Mouse (Mus musculus) c-Kit-negative CD71-positive TER-119-positive erythroid progenitor cells, embryonic 14.5 days (primary cell): Measurements from ENCODE around the gene Eomes.

Experiments
- DNase-seq: peaks from one replicate; pipeline ENCODE4 v3.0.0-alpha.2; 2013; ENCODE audit warnings: low read depth, low spot score

Eomes gene

GRCm38 (mm10) chr9:118477961-118478360, at the start of gene Eomes:
Eomes (plus strand) TSS chr9:118478212.
- no peak for DNase-seq

DNA sequence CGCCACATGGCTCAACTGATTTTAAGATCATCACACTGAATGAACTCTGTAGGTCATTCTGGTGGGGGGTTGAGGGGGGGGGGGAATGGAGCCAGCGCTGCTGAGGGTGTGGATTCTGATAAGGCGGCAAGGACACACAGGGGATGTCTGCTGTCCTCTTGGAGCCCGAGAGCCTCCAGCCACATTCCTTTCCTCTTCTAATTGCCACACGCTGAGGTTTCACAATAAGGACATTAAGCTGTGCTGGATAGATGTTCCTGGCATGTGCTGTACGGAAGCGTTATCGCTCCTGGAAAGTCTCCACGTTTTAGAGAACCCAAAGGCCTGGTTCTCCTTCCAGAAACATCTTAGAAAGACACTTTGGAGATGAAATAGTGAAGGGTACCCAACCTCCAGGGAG, 33.2 kb upstream of the Eomes start:
- no peak for DNase-seq

DNA sequence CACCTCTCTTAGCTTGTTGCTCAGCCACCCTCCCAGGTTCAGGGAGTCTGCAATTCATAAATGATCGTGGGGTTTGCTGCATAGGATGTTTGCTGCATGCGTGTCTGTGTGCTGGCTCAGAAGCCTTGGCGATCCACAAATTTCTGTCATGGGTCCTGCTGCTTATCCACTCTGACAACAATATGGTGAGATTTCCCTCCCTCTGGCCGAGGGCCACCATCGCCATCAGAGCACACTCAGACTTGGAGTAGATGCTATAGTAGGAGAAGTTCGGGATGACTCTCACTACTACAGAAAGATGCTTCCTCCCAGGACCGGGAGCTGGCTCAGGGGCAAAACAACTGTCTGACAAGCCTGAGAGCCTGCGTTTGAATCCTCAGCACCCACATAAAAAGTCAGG, 28.7 kb upstream of the Eomes start:
- no peak for DNase-seq

- no peak for DNase-seq
Observed at GRCm38 (mm10) chr9:118453427-118453826, 24.6 kb upstream of the Eomes start.

- no peak for DNase-seq
Observed at GRCm38 (mm10) chr9:118455188-118455845, 22.7 kb upstream of the Eomes start.

- no peak for DNase-seq
Observed at GRCm38 (mm10) chr9:118456405-118456804, 21.6 kb upstream of the Eomes start.

GRCm38 (mm10) chr9:118458039-118458438, 20.0 kb upstream of the Eomes start:
- DNase-seq: no peak

DNA sequence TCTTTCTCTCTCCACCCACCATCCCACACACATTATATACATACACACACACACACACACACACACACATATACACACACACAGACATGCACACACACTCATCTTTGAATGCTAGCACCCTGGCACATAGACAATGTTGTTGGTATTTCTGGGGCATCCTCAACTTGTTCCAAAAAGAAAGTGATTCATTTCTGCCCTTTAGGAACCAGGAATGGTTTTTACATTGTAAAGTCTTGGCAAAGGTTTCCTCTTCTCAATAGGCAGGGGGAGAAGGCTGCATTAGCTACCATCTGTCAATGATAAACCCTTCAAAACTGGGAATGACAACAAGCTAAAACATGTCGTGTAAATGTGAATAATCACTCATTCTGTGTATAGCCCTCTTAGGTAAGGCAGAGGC, 14.0 kb upstream of the Eomes start:
- DNase-seq: no peak

DNA sequence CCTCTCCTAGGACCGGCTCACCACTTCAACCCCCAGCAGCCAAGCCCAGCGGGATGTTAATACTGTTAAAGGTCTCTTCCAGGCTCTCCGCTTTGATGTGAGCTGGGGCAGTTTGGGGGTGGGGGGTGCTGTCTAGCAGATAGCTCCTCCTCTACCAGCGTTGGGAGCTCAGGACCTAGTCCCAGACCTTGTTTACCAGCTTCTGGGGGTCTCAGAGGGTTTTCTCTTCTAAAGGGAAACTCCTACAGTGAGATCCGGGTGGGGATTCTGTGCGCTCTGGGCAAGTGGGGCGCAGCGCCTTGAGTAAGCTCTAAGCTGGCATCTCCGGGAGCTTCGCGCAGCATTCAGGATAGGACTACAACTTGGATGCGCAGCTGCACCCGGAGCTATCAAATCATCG, 9.7 kb upstream of the Eomes start:
- no peak for DNase-seq

DNA sequence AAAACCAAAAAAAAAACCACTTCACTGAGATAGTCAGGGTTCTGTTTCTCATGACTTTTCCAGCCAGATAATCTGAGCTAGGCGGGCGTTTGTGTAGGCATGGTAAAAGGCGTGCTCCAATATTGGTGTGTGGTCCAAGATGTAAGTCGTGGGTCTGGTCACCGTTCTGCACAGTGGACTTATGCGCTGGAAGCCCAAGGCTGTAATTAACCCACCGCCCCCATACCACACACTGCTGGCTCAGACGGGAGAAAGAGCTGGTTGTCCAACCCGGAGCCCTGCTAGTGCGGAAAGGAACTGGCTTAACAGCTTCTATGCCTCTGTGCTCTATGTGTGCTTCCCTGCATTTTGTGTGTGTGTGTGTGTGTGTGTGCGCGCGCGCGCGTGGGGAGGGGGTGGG, 8.7 kb upstream of the Eomes start:
- no peak for DNase-seq

DNA sequence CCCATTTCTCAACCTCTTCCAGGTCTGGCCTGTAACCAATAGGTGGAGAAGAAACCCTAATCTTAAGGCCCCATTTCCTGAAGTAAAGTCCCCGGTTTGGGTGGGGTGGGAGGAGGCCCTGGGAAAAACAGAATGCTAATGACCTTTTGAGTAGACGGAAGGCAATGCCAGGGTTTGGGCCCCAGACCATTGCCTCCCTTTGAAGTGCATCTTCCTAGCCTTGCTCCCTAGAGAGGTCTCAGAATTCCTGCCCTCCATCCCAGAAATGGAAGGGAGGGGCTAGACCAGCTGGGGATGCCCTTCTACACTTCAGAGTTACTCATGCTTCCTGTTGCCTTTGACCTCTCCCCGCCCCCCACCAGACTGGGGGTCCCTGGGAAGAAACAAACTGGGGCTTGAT, 6.7 kb upstream of the Eomes start:
- DNase-seq: no peak

GRCm38 (mm10) chr9:118476211-118476765, 1.7 kb upstream of the Eomes start:
- DNase-seq: no peak

GRCm38 (mm10) chr9:118476766-118477271, 1.2 kb upstream of the Eomes start:
- no peak for DNase-seq

DNA sequence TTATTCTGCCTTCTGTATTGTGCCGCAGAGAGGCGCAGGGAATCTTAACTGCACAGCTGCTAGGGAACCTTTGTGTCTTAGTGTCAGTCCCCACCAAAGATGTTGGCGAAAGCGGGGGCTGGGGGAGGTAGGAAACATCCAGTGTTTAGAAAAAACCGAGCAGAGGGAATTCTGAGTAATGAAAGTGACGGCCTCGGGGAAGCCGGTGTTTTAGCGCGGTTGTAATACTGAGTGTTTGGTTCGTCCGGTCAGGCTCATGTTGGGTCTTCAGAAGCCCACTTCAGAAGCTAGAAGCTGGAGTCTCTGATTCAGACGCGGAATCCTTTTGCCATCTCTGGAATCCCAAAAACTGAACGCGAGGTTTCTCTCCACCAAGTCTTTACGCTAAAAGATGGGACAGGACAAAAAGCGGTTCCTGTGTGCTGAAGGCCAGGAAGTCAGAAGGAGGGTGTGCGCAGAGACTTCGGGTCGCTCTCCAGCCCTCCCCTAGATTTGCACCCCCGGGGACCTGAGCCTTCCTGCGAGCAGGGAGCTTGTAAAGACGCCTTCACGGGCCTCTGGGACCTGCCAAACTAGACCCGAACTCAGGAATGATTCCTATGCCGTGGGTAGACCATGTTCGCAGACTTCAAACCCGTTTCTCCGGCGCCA, 606 bp upstream of the Eomes start:
- DNase-seq: no peak

DNA sequence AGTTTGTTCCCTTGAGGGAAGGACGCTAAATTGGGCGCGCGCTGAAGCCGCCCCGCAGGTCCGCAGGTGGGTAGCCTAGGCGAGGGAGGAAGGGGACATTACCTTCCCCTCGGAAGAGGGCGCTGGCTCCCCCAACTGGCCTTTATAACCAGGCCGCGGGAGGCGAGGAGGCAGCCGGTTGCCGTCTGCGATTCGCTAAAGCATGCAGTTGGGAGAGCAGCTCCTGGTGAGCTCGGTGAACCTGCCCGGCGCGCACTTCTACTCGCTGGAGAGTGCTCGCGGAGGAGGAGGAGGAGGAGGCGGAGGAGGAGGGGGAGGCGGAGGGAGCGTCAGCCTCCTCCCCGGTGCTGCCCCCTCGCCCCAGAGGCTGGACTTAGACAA, 436 bp downstream of the Eomes start:
- DNase-seq: no peak

- DNase-seq: no peak
Observed at GRCm38 (mm10) chr9:118478839-118479507, 961 bp downstream of the Eomes start.

GRCm38 (mm10) chr9:118479508-118480291, 1.7 kb downstream of the Eomes start:
- no peak for DNase-seq

- DNase-seq: no peak
Observed at GRCm38 (mm10) chr9:118480292-118480690, 2.3 kb downstream of the Eomes start.

DNA sequence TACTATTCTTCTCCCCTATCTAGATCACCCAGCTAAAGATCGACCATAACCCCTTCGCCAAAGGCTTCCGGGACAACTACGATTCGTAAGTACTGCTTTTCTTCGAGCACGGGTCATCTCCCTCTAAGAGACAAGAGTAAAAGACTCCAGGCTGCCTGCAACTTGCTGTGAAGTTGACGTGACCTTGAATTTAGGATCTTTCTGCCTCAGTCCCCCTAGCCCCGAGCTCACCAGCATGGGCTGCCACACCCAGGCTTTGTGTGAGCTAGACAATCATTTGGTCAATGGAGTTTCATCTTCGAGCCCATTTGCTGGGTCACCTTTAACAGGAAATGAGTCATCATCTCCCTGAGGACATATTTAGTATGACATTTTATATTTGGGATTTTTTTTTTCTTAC, 4.2 kb downstream of the Eomes start:
- DNase-seq: no peak

DNA sequence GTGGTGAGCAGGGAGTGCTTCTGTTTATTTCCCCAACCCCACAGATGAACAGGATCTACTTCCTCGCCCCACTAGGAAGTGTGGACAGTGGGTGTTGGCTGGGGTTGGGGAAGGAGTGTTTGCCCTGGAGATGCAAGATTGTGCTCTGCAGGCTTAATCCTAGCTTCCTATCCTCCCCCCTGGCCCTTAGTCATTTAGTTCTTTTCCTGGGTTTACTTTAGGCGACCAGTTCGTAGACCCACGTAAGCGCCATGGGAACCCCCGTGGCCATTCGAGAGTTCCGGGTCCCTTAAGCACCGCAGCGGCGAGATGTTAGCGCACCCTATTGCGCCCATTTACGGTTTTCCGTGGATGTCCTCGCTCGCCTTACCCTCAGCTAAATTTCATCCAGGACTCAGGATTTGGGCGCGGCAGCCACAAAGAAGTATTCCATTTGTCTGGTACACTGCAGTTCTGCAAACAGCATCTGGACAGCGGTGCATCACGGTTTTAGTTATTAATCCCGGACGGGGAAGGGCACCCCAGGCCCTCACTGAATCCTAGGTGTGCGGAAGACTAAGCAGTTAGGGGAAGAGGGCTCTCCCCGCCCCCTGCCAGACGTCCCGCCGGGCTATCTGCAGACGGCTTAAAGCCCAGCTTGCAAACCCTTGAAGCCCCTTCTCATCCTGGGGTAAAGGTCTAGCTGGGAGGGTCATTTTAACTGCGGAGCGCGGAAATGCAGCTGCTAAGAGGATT, 8.5 kb downstream of the Eomes start:
- no peak for DNase-seq

GRCm38 (mm10) chr9:118487096-118487395, 9.0 kb downstream of the Eomes start:
- no peak for DNase-seq
